Mouse (Mus musculus) liver, embryonic 14.5 days (tissue): ENCODE data around the gene Dnmt3c.

Experiments
- CTCF ChIP-seq: IDR thresholded peaks from 2 replicates; pipeline ENCODE4 v1.5.1; 2016; ENCODE audit warnings: antibody characterized with exemption, low read depth, control low read depth
- EP300 ChIP-seq: IDR thresholded peaks from 2 replicates; pipeline ENCODE4 v1.6.1; 2016; ENCODE audit warnings: antibody characterized with exemption, low read depth

DNA sequence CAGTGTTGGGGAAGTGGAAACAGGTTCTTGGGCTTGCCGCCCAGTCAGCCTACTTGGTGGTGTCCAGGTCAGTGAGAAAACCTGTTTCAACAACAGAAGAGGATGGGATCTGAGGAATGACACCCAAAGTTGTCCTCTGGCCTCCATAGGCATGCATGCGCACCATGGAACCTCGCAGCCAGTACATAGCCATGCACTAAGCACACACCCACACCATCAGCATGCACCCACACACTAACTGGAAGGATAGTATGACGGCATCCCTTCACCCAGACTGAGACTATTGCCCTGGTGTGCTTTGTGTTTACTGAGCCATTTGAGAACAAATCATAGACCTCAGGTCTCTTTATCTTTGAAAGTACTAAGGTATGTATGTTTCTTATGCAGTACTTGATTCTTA is 79.0 kb downstream of the Dnmt3c start:
- no peak for TF ChIP-seq EP300
- TF ChIP-seq CTCF: no peak
